Mouse (Mus musculus): Measurements from ENCODE around the gene G430095P16Rik. TPM values are rescaled to one million over a fixed set of nuclear protein-coding genes. Genes with fewer than 3 reads are reported as not detected.

The G430095P16Rik gene
- total RNA-seq, 2 experiments from 2014 or later, result 0.46 TPM; not detected in 1

DNA sequence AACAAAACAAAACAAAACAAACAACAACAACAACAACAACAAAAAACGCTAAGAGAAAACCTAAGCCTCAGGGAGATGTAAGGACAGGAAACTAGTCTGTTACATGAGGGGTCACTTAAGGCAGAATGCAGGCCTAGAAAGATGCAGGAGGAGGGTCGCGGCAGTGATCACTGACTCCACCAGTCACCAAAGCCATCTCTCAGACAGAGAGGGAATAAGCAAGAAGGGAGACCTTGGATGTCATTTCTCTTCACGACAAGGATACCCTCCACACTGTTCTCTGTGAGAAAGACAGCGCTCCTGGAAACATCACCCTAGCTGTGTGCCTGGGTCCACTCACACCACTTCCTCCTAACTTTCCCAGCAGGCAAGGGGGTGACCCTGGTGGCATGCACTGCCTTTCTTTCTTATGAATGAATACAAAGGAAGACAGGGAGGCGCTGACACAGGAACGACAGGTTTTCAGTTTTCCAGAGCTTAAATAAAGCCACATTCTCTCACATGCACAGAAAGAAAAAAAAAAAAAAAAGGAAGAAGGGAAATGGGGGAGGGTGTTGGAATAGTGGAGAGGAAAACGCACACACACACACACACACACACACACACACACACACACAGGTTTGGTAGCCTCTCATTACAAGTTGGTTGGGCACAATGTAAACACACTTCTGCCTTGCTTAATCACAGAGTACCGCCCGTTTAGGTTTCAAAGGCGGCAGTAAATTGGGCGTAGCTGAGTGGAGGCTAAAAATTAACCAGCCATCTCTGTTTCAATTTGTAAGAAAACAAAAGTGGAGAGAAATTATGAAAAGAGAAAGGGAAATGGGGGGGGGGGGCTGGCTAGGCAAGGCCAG is 47.5 kb downstream of the G430095P16Rik start:
- no peak for DNase-seq

DNA sequence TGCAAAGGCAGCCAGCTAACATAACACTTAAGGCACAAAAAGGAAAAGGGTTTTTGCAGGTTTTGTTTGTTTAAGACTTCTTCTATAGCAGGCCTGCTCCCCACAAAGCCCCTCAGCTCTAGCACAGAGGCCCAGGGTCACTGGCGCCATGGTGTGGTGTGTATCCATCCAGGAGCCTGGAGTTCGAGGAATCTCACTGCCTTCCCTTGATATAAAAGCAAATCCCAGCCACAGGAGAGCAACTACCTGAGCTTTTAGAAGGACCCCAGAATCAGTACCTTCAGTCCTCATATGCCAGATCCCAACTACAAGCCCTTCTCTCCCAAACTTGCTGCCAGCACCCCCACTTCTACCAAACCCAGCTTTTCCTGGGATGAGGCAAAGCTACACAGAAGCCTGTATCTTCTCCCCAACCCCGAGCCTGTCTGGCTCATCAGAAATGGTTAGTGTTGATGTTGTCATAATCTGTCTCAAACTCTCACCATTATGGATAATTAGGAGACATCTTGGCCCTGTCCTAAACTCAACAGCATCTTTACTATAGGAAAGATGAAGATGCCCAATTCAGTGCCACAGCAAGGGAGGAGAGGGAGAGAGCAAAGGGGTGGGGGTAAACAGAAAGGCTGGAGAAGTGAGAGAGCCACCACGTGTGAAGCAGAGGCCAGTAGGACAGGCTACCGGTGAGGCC is 48.3 kb downstream of the G430095P16Rik start:
- DNase-seq, result no peak

DNA sequence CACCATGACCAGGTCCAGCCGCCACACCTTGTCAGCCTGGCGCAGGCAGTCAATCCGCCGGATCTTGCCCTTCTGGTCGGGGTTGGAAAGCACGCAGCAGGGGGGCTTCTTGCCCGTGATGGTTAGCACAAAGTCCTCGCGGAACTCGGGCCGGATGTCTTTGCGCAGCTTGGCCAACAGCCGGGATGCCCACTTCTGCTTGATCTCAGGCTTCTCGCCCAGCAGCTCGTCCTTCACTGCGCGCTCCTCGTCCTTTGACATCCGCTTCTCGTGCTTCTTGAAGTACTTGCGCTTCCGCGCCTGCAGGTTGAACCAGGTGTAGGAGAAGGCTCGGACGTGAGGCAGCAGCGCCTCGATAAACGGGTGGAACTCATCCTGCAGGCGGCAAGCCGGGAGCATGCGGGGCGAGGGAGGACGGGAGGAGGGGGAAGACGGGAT is 49.2 kb downstream of the G430095P16Rik start:
- no peak for DNase-seq

DNA sequence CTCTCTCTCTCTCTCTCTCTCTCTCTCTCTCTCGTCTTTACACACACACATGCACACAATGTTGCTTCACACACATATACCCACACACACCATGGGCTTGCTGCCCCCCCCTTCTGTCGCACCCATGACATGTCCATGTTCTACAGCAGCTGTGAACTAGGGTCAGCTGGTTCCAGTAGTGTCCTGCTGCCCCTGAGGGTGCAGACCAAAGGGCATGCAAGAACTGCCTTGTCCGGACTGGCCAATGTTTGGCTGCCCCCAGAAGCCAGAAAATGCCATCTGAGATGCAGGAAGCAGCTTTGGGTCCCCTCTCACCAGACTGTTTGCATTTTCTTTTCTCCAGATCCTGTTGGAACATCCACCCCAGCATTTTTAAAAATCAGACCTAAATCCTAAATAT is 49.8 kb downstream of the G430095P16Rik start:
- no peak for DNase-seq

DNA sequence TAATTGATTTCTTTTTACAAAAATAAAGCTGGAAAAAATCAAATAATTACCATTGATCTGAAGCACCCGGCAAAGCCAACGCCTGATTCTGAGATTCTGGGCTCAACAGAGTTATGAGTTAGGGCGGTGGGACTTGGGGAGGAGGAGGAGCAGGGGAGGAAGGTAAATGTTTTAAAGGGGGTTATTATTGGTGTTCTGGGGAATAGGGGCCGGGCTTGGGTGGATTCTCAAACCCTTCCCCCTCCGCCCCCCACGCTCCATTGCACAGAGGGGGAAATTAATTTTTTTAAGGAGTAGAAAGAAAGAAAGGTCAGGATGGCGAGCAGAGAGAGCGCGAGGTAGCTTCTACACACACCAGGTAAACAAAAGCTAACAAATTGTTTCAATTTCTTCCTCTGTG is 50.5 kb downstream of the G430095P16Rik start:
- no peak for DNase-seq

DNA sequence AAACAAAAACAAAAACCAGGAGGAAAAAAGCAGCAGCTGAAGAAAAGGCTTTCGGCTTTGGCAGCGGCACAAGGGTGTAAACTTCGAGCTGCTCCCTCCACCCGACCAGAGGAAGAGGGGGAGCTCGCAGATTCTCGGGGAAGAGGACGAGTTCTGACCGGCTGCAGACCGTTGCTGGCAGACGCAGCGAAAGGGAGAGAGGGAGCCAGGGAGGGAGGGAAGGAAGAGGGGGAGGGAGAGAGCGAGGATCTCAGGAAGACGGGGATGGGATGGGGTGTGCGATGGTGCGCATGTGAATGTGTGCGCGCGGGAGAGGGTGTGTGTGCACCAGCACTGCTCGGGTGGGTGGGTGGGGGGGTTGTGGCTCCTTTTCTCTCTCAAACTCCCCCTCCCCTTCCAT is 51.0 kb downstream of the G430095P16Rik start:
- DNase-seq, result peak; percentile 61 to 66

DNA sequence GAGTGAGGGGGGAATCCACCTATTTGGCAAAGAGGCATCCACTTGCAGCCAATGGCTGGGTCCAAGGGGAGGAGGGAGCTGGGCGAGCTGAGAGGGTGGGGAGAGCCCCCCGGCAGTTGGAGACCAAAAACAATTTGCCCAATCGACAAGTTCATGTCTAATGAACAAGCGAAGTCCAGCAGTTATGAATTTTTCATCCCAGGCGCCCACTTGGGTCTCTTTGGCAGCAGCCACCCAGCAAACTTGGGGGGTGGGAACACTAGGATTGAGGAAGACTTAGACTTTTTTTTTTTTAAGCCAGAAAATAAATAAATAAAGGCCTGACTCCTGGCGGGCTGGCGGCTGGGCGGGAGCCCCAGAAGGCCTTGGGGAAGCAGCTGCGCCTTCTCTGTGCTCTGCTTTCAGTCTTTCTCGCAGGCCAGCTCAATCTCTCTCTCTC is 51.7 kb downstream of the G430095P16Rik start:
- DNase-seq, result peak; percentile 39 to 49

DNA sequence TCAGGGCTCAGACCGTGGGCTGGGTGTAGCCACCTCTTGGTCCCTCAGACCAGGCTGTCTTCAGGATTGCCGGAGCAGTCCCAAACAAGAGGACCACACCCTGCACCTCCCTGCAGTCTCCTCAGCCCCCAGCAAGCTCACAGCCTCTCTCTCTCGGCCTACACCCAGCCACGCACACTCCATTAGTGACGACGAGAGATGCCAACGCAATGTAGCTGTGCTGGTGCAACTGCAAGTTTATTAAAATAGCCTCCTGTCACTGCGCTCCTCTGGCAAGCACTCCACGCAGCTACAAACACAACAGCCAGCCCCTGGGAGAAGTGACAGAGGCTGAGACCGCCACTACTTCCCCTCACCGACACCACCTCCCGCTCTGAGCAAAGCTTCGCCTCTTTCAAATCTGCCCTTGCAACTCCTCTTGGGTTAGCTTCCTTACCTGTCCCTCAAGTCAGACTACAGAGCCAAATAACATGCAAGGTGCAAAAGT is 52.3 kb downstream of the G430095P16Rik start:
- no peak for DNase-seq

DNA sequence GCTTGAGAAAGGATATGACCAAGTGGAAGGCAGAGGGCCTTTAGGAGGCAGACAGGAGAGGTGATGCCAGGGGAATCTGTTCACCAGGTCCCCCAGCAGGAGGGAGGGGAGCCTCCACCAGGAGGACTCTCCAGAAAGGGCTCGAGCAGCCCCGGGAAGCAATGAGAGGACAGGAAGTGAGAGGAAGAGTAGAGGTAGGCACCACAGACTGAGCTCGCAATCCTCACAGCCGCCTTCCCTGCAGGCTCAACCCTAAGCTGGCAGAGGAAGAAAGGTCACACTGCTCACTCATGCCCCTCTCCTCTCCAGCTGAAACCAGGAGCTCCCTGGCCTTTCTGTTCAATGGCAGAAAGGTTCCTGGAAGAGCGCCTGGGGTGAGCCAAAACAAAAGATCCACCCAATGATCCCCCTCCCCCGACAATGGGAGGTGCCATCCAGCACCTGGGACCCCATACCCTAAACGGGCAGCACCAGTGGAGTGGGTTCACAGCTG is 52.9 kb downstream of the G430095P16Rik start:
- DNase-seq, result no peak

Other genes with a start within 250 kb of the G430095P16Rik start
- gene Ier2, start 60.2 kb upstream of the G430095P16Rik start, total RNA-seq (2021), result 10 to 100 TPM; 33.9 to 37.4 TPM
- gene Trmt1, start 36.7 kb upstream of the G430095P16Rik start, total RNA-seq (2021), result 10 to 100 TPM; 63.8 to 83.7 TPM
- gene Nacc1, start 35.1 kb upstream of the G430095P16Rik start, total RNA-seq (2021), result 10 to 100 TPM; 73.9 to 80.0 TPM
- gene Lyl1, start 21.6 kb upstream of the G430095P16Rik start, total RNA-seq (2021), result 1 to 10 TPM; 2.5 to 2.9 TPM
- gene Nfix, start 77.3 kb downstream of the G430095P16Rik start, total RNA-seq (2021), result 100 to 1,000 TPM in 1 of 2 experiments, 10 to 100 TPM in 1; 99.9 to 108 TPM
- gene Dand5, start 99.8 kb downstream of the G430095P16Rik start, total RNA-seq (2021), result 1 to 10 TPM; 9.1 to 10.0 TPM
- 10 to 100 TPM; 63.3 to 70.5 TPM for gene Gadd45gip1, start 108.5 kb downstream of the G430095P16Rik start, total RNA-seq (2021)
- 100 to 1,000 TPM; 116 to 119 TPM for gene Rad23a, start 117.7 kb downstream of the G430095P16Rik start, total RNA-seq (2021)
- gene Calr, start 123.9 kb downstream of the G430095P16Rik start, total RNA-seq (2021), result 100 to 1,000 TPM; 569 to 727 TPM
- gene Farsa, start 134.0 kb downstream of the G430095P16Rik start, total RNA-seq (2021), result 10 to 100 TPM; 62.1 to 69.2 TPM
- 10 to 100 TPM in 1 of 2 experiments, 1 to 10 TPM in 1; 8.7 to 11.5 TPM for gene Syce2, start 149.1 kb downstream of the G430095P16Rik start, total RNA-seq (2021)
- 10 to 100 TPM; 41.9 to 53.8 TPM for gene Gcdh, start 170.9 kb downstream of the G430095P16Rik start, total RNA-seq (2021)
- gene Klf1, start 178.9 kb downstream of the G430095P16Rik start, total RNA-seq (2021), result under 1 TPM in 1 of 2 experiments, not detected in 1; 0.20 TPM
- 10 to 100 TPM in 1 of 2 experiments, 1 to 10 TPM in 1; 9.5 to 10.3 TPM for gene Dnase2a, start 185.6 kb downstream of the G430095P16Rik start, total RNA-seq (2021)
- gene Mast1, start 214.4 kb downstream of the G430095P16Rik start, total RNA-seq (2021), result 1 to 10 TPM; 1.0 to 1.3 TPM
- gene Rtbdn, start 224.0 kb downstream of the G430095P16Rik start, total RNA-seq (2021), result not detected
- gene Gm49661, start 246.4 kb downstream of the G430095P16Rik start, total RNA-seq (2021), result 1 to 10 TPM in 1 of 2 experiments, not detected in 1; 1.5 TPM
- 100 to 1,000 TPM; 651 to 659 TPM for gene Prdx2, start 246.6 kb downstream of the G430095P16Rik start, total RNA-seq (2021)
- 100 to 1,000 TPM; 109 to 136 TPM for gene Rnaseh2a, start 246.8 kb downstream of the G430095P16Rik start, total RNA-seq (2021)